Mouse (Mus musculus) gastrocnemius, postnatal 25 days (tissue): ENCODE data around the gene Lingo2. TPM values are rescaled to one million over a fixed set of nuclear protein-coding genes. Genes with fewer than 3 reads are reported as not detected.
"Not testable (repeated sequence)": the region's sequence is repeated elsewhere in the genome, so short reads cannot be mapped to it uniquely, and the experiment has no call there.

ENCODE experiments used
- DNase-seq: peaks from one replicate; pipeline ENCODE4 v3.0.0; 2022
- total RNA-seq, 2 experiments: library from RNA; stranded (reverse); gene quantifications; 1 replicate in 1 of 2; 2 replicates in 1 of 2; pipeline ENCODE4 v1.2.3; 2021

The Lingo2 gene
- total RNA-seq, 2 experiments from 2014 or later, result not detected

GRCm38 (mm10) chr4:35845140-35845539, 1106.4 kb downstream of the Lingo2 start:
- no peak for DNase-seq

GRCm38 (mm10) chr4:35844518-35844917, 1107.0 kb downstream of the Lingo2 start:
- no peak for DNase-seq

- DNase-seq, result no peak
Measured at GRCm38 (mm10) chr4:35823322-35823870, 1128.2 kb downstream of the Lingo2 start.

- DNase-seq, result no peak
Measured at GRCm38 (mm10) chr4:35820701-35821100, 1130.8 kb downstream of the Lingo2 start.

DNA sequence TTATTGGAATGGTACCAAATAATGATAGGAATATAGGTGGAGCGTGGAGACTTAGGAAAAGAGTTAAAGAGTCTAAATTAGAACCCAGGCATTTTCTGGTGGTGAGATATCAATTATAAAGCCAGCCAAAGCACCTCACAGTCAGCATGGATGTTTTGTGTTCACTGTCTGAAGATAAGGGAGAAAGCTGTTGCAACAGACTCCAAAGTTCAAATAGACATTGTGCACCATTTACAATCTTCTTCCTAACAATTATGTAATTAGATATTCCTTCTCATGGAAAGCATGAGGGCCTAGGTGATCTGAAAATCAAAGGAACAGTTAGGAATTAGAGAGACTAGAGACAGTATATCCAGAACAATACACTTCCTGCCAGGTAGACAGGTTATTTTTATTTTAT, 1136.8 kb downstream of the Lingo2 start:
- DNase-seq, result no peak

DNA sequence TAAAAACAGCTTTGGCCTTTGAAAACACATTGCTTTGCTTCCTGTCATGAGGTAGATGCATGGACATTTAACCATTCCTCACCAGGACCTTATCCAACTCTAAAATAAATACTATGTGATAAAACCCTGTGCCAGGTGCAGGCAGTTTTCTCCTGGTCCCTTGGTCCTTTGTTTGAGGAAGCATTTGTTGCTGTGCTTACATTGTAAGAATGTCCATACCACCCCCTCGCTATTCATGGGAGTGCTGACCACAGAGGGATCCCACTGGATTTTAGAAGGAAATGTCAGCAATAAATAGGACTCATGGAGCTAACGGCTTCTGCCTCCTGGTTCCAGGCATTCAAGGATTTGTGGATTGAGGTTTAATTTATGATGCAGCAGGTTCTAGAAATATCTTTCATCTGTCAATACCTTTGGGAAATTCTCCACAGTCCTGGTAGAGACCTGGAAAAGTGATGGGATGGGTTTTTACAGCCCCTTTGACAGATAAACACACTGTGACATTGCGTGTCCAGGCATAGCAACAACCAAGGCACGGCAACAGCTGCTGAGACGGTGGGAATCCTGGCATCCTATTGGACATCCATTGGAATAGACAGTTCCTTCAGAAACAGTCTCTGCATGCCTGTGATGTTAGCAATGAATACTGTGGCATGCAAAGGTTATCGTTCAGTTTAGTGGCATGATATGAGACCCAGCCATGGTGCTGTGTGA, 1143.9 kb downstream of the Lingo2 start:
- no peak for DNase-seq

GRCm38 (mm10) chr4:35806881-35807464, 1144.6 kb downstream of the Lingo2 start:
- DNase-seq, result no peak

DNA sequence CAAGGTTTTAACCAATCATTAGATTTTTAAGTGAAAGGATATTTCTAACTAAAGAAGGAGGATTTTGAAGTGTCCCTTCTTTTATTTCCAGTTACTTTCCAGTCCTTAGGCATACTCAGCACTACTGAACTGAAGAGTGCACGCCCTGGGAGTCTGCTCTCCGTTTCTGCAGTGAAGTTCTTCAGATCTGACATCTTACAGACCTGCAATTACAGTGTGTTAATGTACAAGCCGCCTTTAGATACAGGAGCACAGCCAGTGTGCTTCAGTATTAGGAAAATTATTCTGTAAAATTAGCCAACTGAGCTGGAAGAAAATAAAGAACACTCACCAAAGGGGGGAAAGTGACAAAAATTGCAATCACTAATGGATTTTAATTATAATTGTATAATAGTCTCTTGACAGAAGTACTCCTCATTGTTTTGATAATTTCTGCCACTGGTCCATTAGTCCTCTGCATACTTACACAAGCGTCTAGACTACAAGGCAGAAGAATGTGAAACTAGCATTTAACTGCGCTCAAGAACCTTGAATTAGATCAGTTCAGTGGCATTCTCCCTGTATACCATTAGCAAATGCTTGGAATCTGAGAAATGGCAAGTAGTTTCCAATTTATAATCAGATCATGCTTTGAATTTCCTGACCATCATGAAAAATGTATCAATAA, 1167.2 kb downstream of the Lingo2 start:
- no peak for DNase-seq

DNA sequence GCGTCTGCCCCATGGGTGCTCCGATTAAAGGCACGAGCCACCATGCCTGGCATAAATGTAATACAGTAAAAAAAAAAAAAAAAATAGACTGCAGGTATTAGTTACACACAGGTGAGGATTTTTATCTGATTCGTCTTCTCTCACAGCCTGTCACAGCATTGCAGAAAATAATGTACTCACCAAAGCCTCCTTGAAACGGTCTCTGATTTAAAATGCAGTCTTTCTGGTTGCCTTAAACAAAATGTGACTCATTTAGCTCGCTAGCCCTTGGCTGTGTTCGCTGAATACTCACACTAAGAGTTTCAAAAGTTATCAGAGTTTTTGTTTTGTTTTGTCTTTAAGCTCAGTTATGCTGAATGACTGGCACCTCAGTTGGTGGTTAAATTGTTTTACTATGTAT, 1180.7 kb downstream of the Lingo2 start:
- DNase-seq, result no peak

GRCm38 (mm10) chr4:35766905-35767304, 1184.6 kb downstream of the Lingo2 start:
- DNase-seq, result no peak

DNA sequence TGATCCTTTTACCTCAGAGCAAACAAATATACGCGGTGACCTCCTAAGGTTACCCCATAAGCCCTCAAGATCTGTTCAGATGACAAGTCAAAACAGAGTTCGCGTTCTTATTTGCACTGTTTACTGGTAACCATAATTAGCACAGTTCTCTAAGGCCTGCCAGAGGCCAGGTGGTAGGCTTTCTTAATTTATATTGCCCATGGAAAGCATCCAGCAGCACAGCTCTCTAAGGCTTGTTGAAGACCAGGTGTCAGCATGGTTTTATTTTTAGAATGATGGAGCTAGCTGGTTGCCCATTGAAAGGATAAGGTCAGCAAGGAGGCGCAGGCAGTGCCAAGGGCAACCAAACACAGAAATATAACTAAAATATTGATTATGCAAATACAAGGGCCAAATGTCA, 1190.4 kb downstream of the Lingo2 start:
- no peak for DNase-seq

- no peak for DNase-seq
Measured at GRCm38 (mm10) chr4:35752121-35752860, 1199.3 kb downstream of the Lingo2 start.

DNA sequence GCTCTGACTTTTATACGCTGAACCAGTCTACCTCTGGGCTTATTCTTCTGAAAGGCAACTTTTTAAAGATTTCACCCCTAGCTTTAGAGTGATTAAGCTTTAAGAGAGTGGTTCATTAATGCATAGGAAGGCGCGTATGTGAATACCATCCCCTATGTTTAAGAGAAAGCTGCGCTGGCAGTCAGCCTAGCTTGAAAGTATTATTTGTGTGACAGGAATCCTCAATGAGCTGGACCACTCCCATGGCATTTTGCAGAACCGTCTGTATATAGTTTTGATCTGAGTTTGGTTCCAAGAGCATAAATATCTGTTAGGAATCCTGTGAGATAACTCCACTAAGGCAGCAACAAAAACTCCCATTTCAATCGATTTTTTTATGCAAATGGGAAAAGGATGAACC, 1204.9 kb downstream of the Lingo2 start:
- no peak for DNase-seq

DNA sequence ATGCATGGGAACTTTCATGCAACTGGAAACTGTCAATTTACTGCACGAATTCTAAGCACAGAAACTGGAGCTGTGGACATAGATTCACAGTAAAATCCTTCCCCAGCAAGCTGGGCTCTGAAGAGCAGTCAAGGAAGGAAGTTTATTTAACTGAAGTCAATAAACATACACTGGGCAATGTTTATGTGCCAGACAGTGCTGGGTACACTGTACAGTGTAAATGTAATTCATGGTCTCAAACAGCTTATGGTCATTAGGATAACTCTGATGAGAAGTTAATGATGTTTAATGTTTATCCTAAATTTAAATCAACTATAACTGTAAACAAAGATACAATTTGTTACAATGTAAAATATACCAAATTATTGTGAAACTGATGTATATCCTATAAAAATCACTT, 1226.8 kb downstream of the Lingo2 start:
- no peak for DNase-seq

DNA sequence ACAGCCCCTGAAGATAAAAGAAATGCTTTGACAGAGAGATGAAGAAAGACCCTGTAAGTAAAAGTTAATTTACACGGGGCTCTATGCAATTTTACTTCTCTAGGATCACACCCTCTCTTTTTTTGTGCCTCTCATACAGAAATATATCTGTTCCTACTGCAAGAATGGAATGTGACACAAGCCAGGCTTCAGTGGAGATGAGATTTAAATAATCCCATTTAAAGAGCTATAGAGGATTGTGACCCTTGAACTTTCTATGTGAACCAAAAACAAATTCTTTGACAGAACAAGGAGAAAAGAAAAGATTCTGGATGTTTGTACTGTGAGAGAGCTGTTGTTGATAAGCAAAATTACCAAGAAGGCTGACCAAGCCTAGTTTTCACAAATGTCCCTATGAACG, 1247.4 kb downstream of the Lingo2 start:
- no peak for DNase-seq

GRCm38 (mm10) chr4:35702661-35703060, 1248.9 kb downstream of the Lingo2 start:
- DNase-seq, result no peak

DNA sequence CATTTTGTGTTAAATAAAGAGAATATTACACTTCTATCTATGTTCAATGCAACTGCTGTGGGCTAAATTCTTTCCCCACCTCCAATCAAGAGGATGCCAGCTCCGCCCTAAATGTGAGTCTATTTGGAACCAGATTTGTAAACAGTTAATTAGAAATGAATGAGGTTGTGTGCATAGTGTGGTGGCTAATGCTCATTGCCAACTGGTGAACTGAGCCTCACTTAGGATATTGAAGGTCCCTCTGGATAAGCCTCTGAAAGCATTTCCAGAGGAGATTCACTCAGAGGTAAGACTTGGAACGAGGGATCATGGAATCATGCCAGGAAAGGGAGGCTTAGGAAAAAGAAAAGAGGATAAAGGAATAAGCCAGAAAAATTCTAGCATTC, 1256.4 kb downstream of the Lingo2 start:
- DNase-seq, result no peak

DNA sequence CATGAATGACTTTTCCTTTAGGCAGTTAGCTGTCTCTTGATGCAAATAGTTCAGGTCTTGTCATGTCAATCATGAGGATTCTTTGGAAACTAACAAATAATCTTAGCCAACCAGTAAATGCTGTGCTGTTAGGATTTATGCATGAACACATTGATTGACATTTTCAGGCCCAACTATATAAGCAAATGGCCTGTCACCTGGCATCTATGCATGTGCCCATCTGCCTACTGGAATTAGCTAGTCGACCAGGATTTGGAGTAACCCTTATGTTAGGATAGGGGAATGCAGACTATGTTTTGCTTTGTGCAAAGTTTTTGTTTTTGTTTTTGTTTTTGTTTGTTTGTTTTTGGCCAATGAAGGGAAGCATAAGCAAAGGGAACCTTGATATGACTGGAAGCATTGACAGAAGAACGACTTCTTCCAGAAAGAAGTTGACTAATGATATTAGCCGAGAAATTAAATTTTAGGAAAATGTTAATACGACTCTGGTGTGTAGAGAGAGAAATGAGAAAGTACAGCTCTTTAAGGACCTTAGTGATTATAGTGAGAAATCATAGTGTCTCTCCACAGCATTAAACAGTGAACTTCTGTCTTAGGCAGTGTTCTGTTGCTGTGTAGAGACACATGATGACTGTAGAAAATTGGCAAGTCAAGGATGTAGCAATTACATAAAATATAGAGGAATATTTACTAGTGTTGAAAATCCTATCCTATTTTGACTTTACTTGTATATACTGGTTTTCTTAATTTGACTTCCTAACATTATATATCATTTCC, 1257.0 kb downstream of the Lingo2 start:
- DNase-seq, result no peak

GRCm38 (mm10) chr4:35690521-35690920, 1261.0 kb downstream of the Lingo2 start:
- no peak for DNase-seq

DNA sequence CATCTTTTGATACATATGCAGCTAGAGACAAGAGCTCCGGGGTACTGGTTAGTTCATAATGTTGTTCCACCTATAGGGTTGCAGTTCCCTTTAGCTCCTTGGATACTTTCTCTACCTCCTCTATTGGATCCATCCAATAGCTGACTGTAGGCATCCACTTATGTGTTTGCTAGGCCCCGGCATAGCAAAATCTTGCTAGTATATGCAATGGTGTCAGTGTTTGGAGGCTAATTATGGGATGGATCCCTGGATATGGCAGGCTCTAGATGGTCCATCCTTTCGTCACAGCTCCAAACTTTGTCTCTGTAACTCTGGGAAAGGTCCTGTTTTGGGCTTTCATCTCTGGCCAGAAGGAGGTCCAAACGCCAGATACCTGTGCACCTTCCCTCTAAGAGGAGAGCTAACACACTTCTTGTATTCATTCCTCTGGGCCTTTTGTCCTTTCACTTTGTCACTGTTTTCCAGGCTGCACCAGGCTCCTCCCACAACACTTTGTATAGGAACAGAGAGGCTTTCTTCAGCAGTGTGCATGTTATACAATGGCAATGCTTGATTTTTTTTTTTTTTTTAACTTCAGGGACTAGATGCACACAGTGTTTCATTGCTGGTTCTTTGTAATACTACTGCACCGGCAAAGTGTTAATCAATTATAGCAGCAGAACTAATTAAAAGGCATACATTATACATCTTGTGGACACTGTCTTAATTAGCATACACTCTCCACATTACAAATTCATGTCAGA, 1262.9 kb downstream of the Lingo2 start:
- not testable (repeated sequence) for DNase-seq
